Mouse (Mus musculus) embryonic facial prominence, embryonic 11.5 days (tissue): Measurements from ENCODE around the gene Gdf11. TPM values are rescaled to one million over a fixed set of nuclear protein-coding genes. Genes with fewer than 3 reads are reported as not detected.

ENCODE experiments used
- ATAC-seq: fragments of 200-750 bp; cut with Nextera tagmentation; replicated peaks from 2 replicates; pipeline ENCODE4 v1.8.0; 2017; ENCODE audit warnings: low read depth; ENCODE audit not compliant: insufficient number of reproducible peaks, low FRiP score, low TSS enrichment
- DNase-seq: peaks from one replicate; pipeline ENCODE4 v3.0.0-alpha.2; 2015; ENCODE audit warnings: low spot score
- H3K27ac ChIP-seq: fragments of 300-500 bp; sonication (generic); replicated peaks from 2 replicates; pipeline ENCODE4 v1.5.1; 2014; ENCODE audit warnings: mild to moderate bottlenecking, low read depth, low read length, control low read depth
- H3K27me3 ChIP-seq: fragments of 300-500 bp; sonication (generic); 2 replicates; pipeline ENCODE4 v1.6.1; 2014; ENCODE audit warnings: mild to moderate bottlenecking, low read length, moderate library complexity, mixed read lengths; ENCODE audit not compliant: control insufficient read depth, insufficient read depth
- H3K36me3 ChIP-seq: fragments of 300-500 bp; sonication (generic); replicated peaks from 2 replicates; pipeline ENCODE4 v1.6.1; 2014; ENCODE audit warnings: low read depth, mild to moderate bottlenecking, low read length, moderate library complexity, mixed read lengths; ENCODE audit not compliant: control insufficient read depth, insufficient read depth
- H3K4me1 ChIP-seq: fragments of 300-500 bp; sonication (generic); 2 replicates; pipeline ENCODE4 v1.6.1; 2014; ENCODE audit warnings: low read length, mixed read lengths; ENCODE audit not compliant: control insufficient read depth, insufficient read depth
- H3K4me2 ChIP-seq: fragments of 300-500 bp; sonication (generic); 2 replicates; pipeline ENCODE4 v1.6.1; 2014; ENCODE audit warnings: low read depth, mild to moderate bottlenecking, control low read depth, low read length, moderate library complexity
- H3K4me3 ChIP-seq: fragments of 300-500 bp; sonication (generic); 2 replicates; pipeline ENCODE4 v1.5.1; 2014; ENCODE audit warnings: low read depth, low read length, control low read depth
- H3K9ac ChIP-seq: fragments of 300-500 bp; sonication (generic); replicated peaks from 2 replicates; pipeline ENCODE4 v1.6.1; 2014; ENCODE audit warnings: mild to moderate bottlenecking, control low read depth, low read length
- H3K9me3 ChIP-seq: fragments of 300-500 bp; sonication (generic); replicated peaks from 2 replicates; pipeline ENCODE4 v1.6.1; 2016; ENCODE audit warnings: mild to moderate bottlenecking, low read length, inconsistent platforms, mixed read lengths; ENCODE audit not compliant: control insufficient read depth
- WGBS: fragments of 180-500 bp; shearing (Covaris S2); extraction: QIAGEN DNeasy Blood & Tissue Kit; methylation state at CpG from one replicate; pipeline ENCODE4 v1.1.7; 2014; 5-methylcytosine and 5-hydroxymethylcytosine counted together
- polyA plus RNA-seq: library from polyadenylated mRNA; unstranded; fragments of >200 nt; fragmentation: Nextera tagmentation; extraction: Ambion mirVana; gene quantifications from 2 replicates; pipeline ENCODE4 v1.2.1, GENCODE M21; 2014

Gdf11 gene
- polyA plus RNA-seq, 1 experiment from 2014 or later, result 10.9 TPM

- Histone ChIP-seq H3K9ac (peak overlapping the region; percentile 37), H3K27me3 (no peaks in the 10 kb centered on the region), H3K4me1 (no peaks in the 10 kb centered on the region), H3K4me3 (peak overlapping the region; percentile 71), H3K9me3 (no peaks in the 10 kb centered on the region), H3K4me2 (peak overlapping the region; percentile 72), H3K36me3 (peaks cover 8% of the 10 kb centered on the region), H3K27ac (peak overlapping the region; percentile 77)
- 2% methylated on average over 7 of the region's 7 CpGs for WGBS
- DNase-seq, result peak; percentile 88
- ATAC-seq, result peak; percentile 67
Observed at GRCm38 (mm10) chr10:128888941-128889827, 2.3 kb downstream of the Gdf11 start.

GRCm38 (mm10) chr10:128882067-128882466, 9.5 kb downstream of the Gdf11 start:
- no peaks in the 10 kb centered on the region for H3K9me3 ChIP-seq
- no peak overlapping the region for H3K4me2 ChIP-seq
- no peak overlapping the region for H3K4me3 ChIP-seq
- H3K4me1 ChIP-seq, result no peaks in the 10 kb centered on the region
- peaks cover 8% of the 10 kb centered on the region; the same call in 1 of the 2 replicates for H3K36me3 ChIP-seq
- WGBS, result 81% methylated on average over 5 of the region's 5 CpGs
- no peak for ATAC-seq
- no peaks in the 10 kb centered on the region for H3K27me3 ChIP-seq
- no peak for DNase-seq
- H3K27ac ChIP-seq, result no peak overlapping the region
- H3K9ac ChIP-seq, result no peak overlapping the region

GRCm38 (mm10) chr10:128878811-128879210, 12.7 kb downstream of the Gdf11 start:
- no peaks in the 10 kb centered on the region for H3K27me3 ChIP-seq
- WGBS, result 77% methylated on average over 2 of the region's 2 CpGs
- no peak overlapping the region for H3K27ac ChIP-seq
- no peak overlapping the region for H3K4me3 ChIP-seq
- ATAC-seq (no peak), DNase-seq (no peak)
- H3K4me2 ChIP-seq, result no peak overlapping the region
- H3K9me3 ChIP-seq, result no peaks in the 10 kb centered on the region
- H3K9ac ChIP-seq, result no peak overlapping the region
- no peaks in the 10 kb centered on the region for H3K4me1 ChIP-seq
- H3K36me3 ChIP-seq, result peaks cover 4% of the 10 kb centered on the region; the same call in 1 of the 2 replicates

- ATAC-seq, result no peak
- Histone ChIP-seq H3K9ac (no peak overlapping the region), H3K27me3 (no peaks in the 10 kb centered on the region), H3K4me2 (no peak overlapping the region), H3K9me3 (no peaks in the 10 kb centered on the region), H3K4me3 (no peak overlapping the region), H3K36me3 (peaks cover 3% of the 10 kb centered on the region; the same call in 1 of the 2 replicates), H3K27ac (no peak overlapping the region), H3K4me1 (no peaks in the 10 kb centered on the region)
- no peak for DNase-seq
Observed at GRCm38 (mm10) chr10:128878291-128878690, 13.2 kb downstream of the Gdf11 start.

GRCm38 (mm10) chr10:128870341-128870740, 21.2 kb downstream of the Gdf11 start:
- no peak overlapping the region for H3K27ac ChIP-seq
- H3K4me2 ChIP-seq, result no peak overlapping the region
- H3K9me3 ChIP-seq, result no peaks in the 10 kb centered on the region
- peaks cover 2% of the 10 kb centered on the region; the same call in 1 of the 2 replicates for H3K36me3 ChIP-seq
- WGBS, result 80% methylated on average over 3 of the region's 3 CpGs
- H3K27me3 ChIP-seq, result no peaks in the 10 kb centered on the region
- H3K4me1 ChIP-seq, result no peaks in the 10 kb centered on the region
- H3K9ac ChIP-seq, result no peak overlapping the region
- ATAC-seq (no peak), DNase-seq (no peak)
- no peak overlapping the region for H3K4me3 ChIP-seq

- H3K36me3 ChIP-seq, result peaks cover 2% of the 10 kb centered on the region; the same call in 1 of the 2 replicates
Observed at GRCm38 (mm10) chr10:128866518-128866917, 25.0 kb downstream of the Gdf11 start.

GRCm38 (mm10) chr10:128866042-128866441, 25.5 kb downstream of the Gdf11 start:
- Histone ChIP-seq H3K27ac (no peak overlapping the region), H3K9ac (no peak overlapping the region), H3K9me3 (no peaks in the 10 kb centered on the region), H3K4me1 (no peaks in the 10 kb centered on the region), H3K4me3 (no peak overlapping the region), H3K4me2 (no peak overlapping the region), H3K36me3 (peaks cover 1% of the 10 kb centered on the region), H3K27me3 (no peaks in the 10 kb centered on the region)
- ATAC-seq (no peak), DNase-seq (peak; percentile 21)
- 83% methylated on average over 3 of the region's 3 CpGs for WGBS

More at GRCm38 (mm10) chr10:128866518-128866917, 25.0 kb downstream of the Gdf11 start:
- H3K4me2 ChIP-seq, result no peak overlapping the region
- H3K4me1 ChIP-seq, result no peaks in the 10 kb centered on the region
- no peak overlapping the region for H3K4me3 ChIP-seq
- no peaks in the 10 kb centered on the region for H3K9me3 ChIP-seq
- DNase-seq (no peak), ATAC-seq (no peak)
- H3K27ac ChIP-seq, result no peak overlapping the region
- no peaks in the 10 kb centered on the region for H3K27me3 ChIP-seq
- H3K9ac ChIP-seq, result no peak overlapping the region
- 92% methylated on average over 1 of the region's 1 CpGs for WGBS

GRCm38 (mm10) chr10:128861176-128861575, 30.3 kb downstream of the Gdf11 start:
- Histone ChIP-seq H3K4me1 (no peaks in the 10 kb centered on the region), H3K36me3 (no peaks in the 10 kb centered on the region; the same call in none of the 2 replicates), H3K27me3 (no peaks in the 10 kb centered on the region), H3K27ac (no peak overlapping the region), H3K4me2 (no peak overlapping the region), H3K9me3 (no peaks in the 10 kb centered on the region), H3K4me3 (no peak overlapping the region), H3K9ac (no peak overlapping the region)
- ATAC-seq (no peak), DNase-seq (no peak)
